Mouse (Mus musculus) CH12.LX (cell line): ENCODE data around the gene Rgs17. TPM values are rescaled to one million over a fixed set of nuclear protein-coding genes. Genes with fewer than 3 reads are reported as not detected.

Source experiments
- DNase-seq: peaks from one replicate; pipeline ENCODE4 v3.0.0-alpha.2; 2013; ENCODE audit errors: extremely low read depth
- H3K27ac ChIP-seq: 2 replicates; pipeline ENCODE4 v1.5.1; 2012; ENCODE audit warnings: low read depth, mild to moderate bottlenecking, control low read depth, moderate library complexity; ENCODE audit not compliant: insufficient read depth
- H3K27me3 ChIP-seq: replicated peaks from 2 replicates; pipeline ENCODE3; 2012; ENCODE audit warnings: inconsistent platforms
- H3K36me3 ChIP-seq, 2 experiments: replicated peaks in 1 of 2; 2 replicates each; pipeline versions ENCODE3 to v1.6.1; 2012; ENCODE audit warnings: inconsistent platforms in 1 of 2, low read length in 1 of 2, mild to moderate bottlenecking in 1 of 2, mixed read lengths in 1 of 2, moderate library complexity in 1 of 2; ENCODE audit not compliant: control insufficient read depth in 1 of 2, insufficient read depth in 1 of 2
- H3K4me1 ChIP-seq, 2 experiments: 2 replicates each; pipeline ENCODE4 v1.6.1; 2012; ENCODE audit warnings: inconsistent platforms in 1 of 2, moderate library complexity in 1 of 2; ENCODE audit not compliant: insufficient read depth in 2 of 2, control insufficient read depth in 1 of 2
- H3K4me2 ChIP-seq: 2 replicates; pipeline ENCODE4 v1.6.1; 2012; ENCODE audit warnings: low read depth, mild to moderate bottlenecking, control low read depth; ENCODE audit not compliant: poor library complexity, insufficient read depth, severe bottlenecking
- H3K4me3 ChIP-seq, 3 experiments: fragments of 150-350 bp in 1 of 3; sonication (generic) in 1 of 3; replicated peaks in 1 of 3; 2 replicates each; pipeline versions ENCODE3 to v1.5.1; 2011 to 2012; ENCODE audit warnings: low read depth in 2 of 3, low read length in 2 of 3, mild to moderate bottlenecking in 2 of 3, moderate library complexity in 2 of 3, control low read depth in 1 of 3, improper control_type of control experiment in 1 of 3, inconsistent platforms in 1 of 3, mixed read lengths in 1 of 3; ENCODE audit not compliant: poor library complexity in 1 of 3
- H3K79me2 ChIP-seq: replicated peaks from 2 replicates; pipeline ENCODE4 v1.6.1; 2012; ENCODE audit warnings: mild to moderate bottlenecking, moderate library complexity; ENCODE audit not compliant: control insufficient read depth, poor library complexity, insufficient read depth, severe bottlenecking; ENCODE audit errors: extremely low read depth
- H3K9ac ChIP-seq: 2 replicates; pipeline ENCODE4 v1.6.1; 2012; ENCODE audit warnings: low read depth, mild to moderate bottlenecking, control low read depth, moderate library complexity; ENCODE audit not compliant: insufficient read depth
- H3K9me3 ChIP-seq: replicated peaks from 2 replicates; pipeline ENCODE3; 2012; ENCODE audit warnings: low read length, inconsistent platforms, mixed read lengths
- E2F4 ChIP-seq: IDR thresholded peaks from 2 replicates; pipeline ENCODE4 v1.6.1; 2011; ENCODE audit warnings: low read depth, low read length, improper control_type of control experiment; ENCODE audit not compliant: insufficient replicate concordance
- ELF1 ChIP-seq: IDR thresholded peaks from 2 replicates; pipeline ENCODE4 v1.6.1; 2014; ENCODE audit warnings: low read depth, mild to moderate bottlenecking, inconsistent platforms, low read length, improper control_type of control experiment
- EP300 ChIP-seq: IDR thresholded peaks from 2 replicates; pipeline ENCODE4 v1.6.1; 2011; ENCODE audit warnings: low read length, improper control_type of control experiment
- ETS1 ChIP-seq: conservative IDR thresholded peaks from 2 replicates; pipeline ENCODE4 v1.6.1; 2012; ENCODE audit warnings: low read depth, mild to moderate bottlenecking, inconsistent platforms, low read length, improper control_type of control experiment, moderate library complexity
- GABPA ChIP-seq: IDR thresholded peaks from 2 replicates; pipeline ENCODE4 v1.6.1; 2012; ENCODE audit warnings: low read depth, low read length, improper control_type of control experiment, inconsistent platforms; ENCODE audit not compliant: insufficient replicate concordance
- HCFC1 ChIP-seq: IDR thresholded peaks from 2 replicates; pipeline ENCODE4 v1.6.1; 2012; ENCODE audit warnings: low read depth, mild to moderate bottlenecking, inconsistent platforms, low read length, improper control_type of control experiment
- IRF4 ChIP-seq: IDR thresholded peaks from 2 replicates; pipeline ENCODE4 v1.6.1; 2014; ENCODE audit warnings: low read depth, mild to moderate bottlenecking, inconsistent platforms, low read length, improper control_type of control experiment
- MAFK ChIP-seq: IDR thresholded peaks from 2 replicates; pipeline ENCODE4 v1.6.1; 2011; ENCODE audit warnings: low read length, improper control_type of control experiment; ENCODE audit not compliant: insufficient replicate concordance
- MAX ChIP-seq: IDR thresholded peaks from 2 replicates; pipeline ENCODE4 v1.6.1; 2011; ENCODE audit warnings: low read length, improper control_type of control experiment
- MYC ChIP-seq: IDR thresholded peaks from 2 replicates; pipeline ENCODE4 v1.6.1; 2011; ENCODE audit warnings: low read depth, mild to moderate bottlenecking, improper control_type of control experiment, low read length
- PAX5 ChIP-seq: IDR thresholded peaks from 2 replicates; pipeline ENCODE4 v1.6.1; 2012; ENCODE audit warnings: low read length, inconsistent platforms, mixed read lengths
- POLR2A ChIP-seq: IDR thresholded peaks from 2 replicates; pipeline ENCODE4 v1.6.1; 2011; ENCODE audit warnings: low read depth, mild to moderate bottlenecking, improper control_type of control experiment, low read length
- POLR2AphosphoS2 ChIP-seq: IDR thresholded peaks from 2 replicates; pipeline ENCODE4 v1.6.1; 2011; ENCODE audit warnings: low read depth, low read length, improper control_type of control experiment
- TBP ChIP-seq: conservative IDR thresholded peaks from 2 replicates; pipeline ENCODE4 v1.6.1; 2011; ENCODE audit warnings: low read depth, low read length, improper control_type of control experiment
- TCF12 ChIP-seq: IDR thresholded peaks from 2 replicates; pipeline ENCODE4 v1.6.1; 2014; ENCODE audit warnings: low read depth, mild to moderate bottlenecking, inconsistent platforms, low read length, improper control_type of control experiment
- UBTF ChIP-seq: IDR thresholded peaks from 2 replicates; pipeline ENCODE4 v1.6.1; 2012; ENCODE audit warnings: low read depth, mild to moderate bottlenecking, inconsistent platforms, low read length, improper control_type of control experiment, moderate library complexity
- USF2 ChIP-seq: conservative IDR thresholded peaks from 2 replicates; pipeline ENCODE4 v1.6.1; 2011; ENCODE audit warnings: low read depth, low read length, improper control_type of control experiment
- ZC3H11A ChIP-seq: IDR thresholded peaks from 2 replicates; pipeline ENCODE4 v1.6.1; 2012; ENCODE audit warnings: low read depth, mild to moderate bottlenecking, inconsistent platforms, low read length, improper control_type of control experiment
- ZKSCAN1 ChIP-seq: IDR thresholded peaks from 2 replicates; pipeline ENCODE4 v1.6.1; 2012; ENCODE audit warnings: low read depth, inconsistent platforms, low read length, improper control_type of control experiment, borderline replicate concordance
- ZMIZ1 ChIP-seq: IDR thresholded peaks from 2 replicates; pipeline ENCODE4 v1.6.1; 2012; ENCODE audit warnings: low read depth, mild to moderate bottlenecking, inconsistent platforms, low read length, improper control_type of control experiment
- ZNF384 ChIP-seq: IDR thresholded peaks from 2 replicates; pipeline ENCODE4 v1.6.1; 2012; ENCODE audit warnings: low read depth, low read length, improper control_type of control experiment, inconsistent platforms
- dilution Hi-C: fragments of 300-500 bp; cut with MboI; formaldehyde crosslinking; loops from 2 replicates; pipeline ENCODE4 v1.14.3; 2020; ENCODE audit warnings: low sequenced_read_pairs; ENCODE audit not compliant: extremely low pct_unique_long_range_greater_than_20kb, extremely low pct_ligation_motif_present
- in situ Hi-C: fragments of 300-500 bp; cut with MboI; formaldehyde crosslinking; loops from 3 replicates; pipeline ENCODE4 v1.14.3; 2019; ENCODE audit warnings: low sequenced_read_pairs, low pct_ligation_motif_present, low pct_unique_long_range_greater_than_20kb, mixed read lengths
- polyA plus RNA-seq: library from polyadenylated mRNA; unstranded; fragments of >175 nt; gene quantifications from 2 replicates; pipeline ENCODE4 v1.2.1, GENCODE M21; 2012; ENCODE audit warnings: low read depth; ENCODE audit not compliant: insufficient read length
- total RNA-seq, 2 experiments: library from RNA; depleted of rRNA; stranded (reverse); fragments of 300-350 nt in 1 of 2; fragments of >200 nt in 1 of 2; gene quantifications; 2 replicates each; pipeline ENCODE4 v1.2.3; 2012 to 2014

Rgs17 gene
- total and polyA plus RNA-seq, 3 experiments, result not detected

GRCm38 (mm10) chr10:5813724-5814123 is 108.5 kb downstream of the Rgs17 start:
- Histone ChIP-seq H3K4me3 (no peak overlapping the region), H3K9me3 (no peaks in the 10 kb centered on the region), H3K27ac (no peak overlapping the region), H3K4me1 (no peaks in the 10 kb centered on the region), H3K27me3 (no peaks in the 10 kb centered on the region), H3K79me2 (no peaks in the 10 kb centered on the region), H3K4me2 (no peak overlapping the region), H3K9ac (no peak overlapping the region), H3K36me3 (peaks cover 51 to 73% of the 10 kb centered on the region in 2 experiments)
- no peak for DNase-seq
- in situ Hi-C loops (loop anchor here (25.0 kb wide), 1 partner anchor 1249 kb away; the partner anchor contains the start of gene Ipcef1), dilution Hi-C loops (no loop called here)
- TF ChIP-seq E2F4 (no peak), TCF12 (no peak), POLR2A (no peak), ELF1 (no peak), ZKSCAN1 (no peak), PAX5 (no peak), HCFC1 (no peak), ZNF384 (no peak), MAX (no peak), USF2 (no peak), EP300 (no peak), POLR2AphosphoS2 (no peak), UBTF (no peak), MYC (no peak), ETS1 (no peak), ZMIZ1 (no peak), ZC3H11A (no peak)

GRCm38 (mm10) chr10:5807683-5808082 is 114.5 kb downstream of the Rgs17 start:
- H3K9me3 ChIP-seq, result no peaks in the 10 kb centered on the region
- no peak overlapping the region for H3K27ac ChIP-seq
- H3K79me2 ChIP-seq, result peaks cover 24% of the 10 kb centered on the region
- DNase-seq, result no peak
- H3K4me2 ChIP-seq, result peak overlapping the region; percentile 53; the same call in 1 of the 2 replicates
- no peak overlapping the region for H3K9ac ChIP-seq
- H3K4me3 ChIP-seq, result no peak overlapping the region
- H3K27me3 ChIP-seq, result no peaks in the 10 kb centered on the region
- H3K36me3 ChIP-seq, result peaks cover 10 to 21% of the 10 kb centered on the region in 2 experiments
- TF ChIP-seq POLR2A, result no peak
- TF ChIP-seq TBP, result no peak
- no peak for TF ChIP-seq TCF12
- TF ChIP-seq GABPA, result no peak
- TF ChIP-seq USF2, result no peak
- no peak for TF ChIP-seq HCFC1
- no peak for TF ChIP-seq PAX5
- no peak for TF ChIP-seq IRF4
- TF ChIP-seq MAFK, result no peak
- no peak for TF ChIP-seq E2F4
- dilution Hi-C loops (no loop called here), in situ Hi-C loops (loop anchor here (25.0 kb wide), 1 partner anchor 1255 kb away; the partner anchor contains the start of gene Ipcef1)
- H3K4me1 ChIP-seq, result peaks cover 0 to 16% of the 10 kb centered on the region in 2 experiments; a peak in 2 of 4 replicates
